Mouse (Mus musculus): ENCODE results near the gene Slc24a2.

The Slc24a2 gene

DNA sequence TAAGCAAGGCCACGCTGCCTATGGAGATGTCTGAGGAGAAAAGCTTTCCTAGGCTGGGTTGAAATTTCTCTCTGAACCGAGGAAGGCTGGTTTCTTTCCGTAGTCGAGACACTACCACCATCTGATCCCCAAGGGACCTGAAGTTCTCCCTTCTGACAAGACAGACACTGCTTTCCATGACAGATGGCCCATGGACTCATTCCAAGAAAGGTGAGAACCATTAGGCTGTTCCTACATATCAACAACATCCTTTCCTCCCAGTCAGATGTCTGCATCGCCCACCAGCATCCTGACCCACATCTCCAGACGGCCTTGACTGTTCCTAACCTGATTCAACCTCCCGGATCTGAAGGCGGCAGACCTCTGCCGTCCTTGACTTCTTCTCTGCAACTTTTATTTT is 187.0 kb downstream of the Slc24a2 start:
- no peak for DNase-seq (ENCODE audit: low read depth, low spot score)

DNA sequence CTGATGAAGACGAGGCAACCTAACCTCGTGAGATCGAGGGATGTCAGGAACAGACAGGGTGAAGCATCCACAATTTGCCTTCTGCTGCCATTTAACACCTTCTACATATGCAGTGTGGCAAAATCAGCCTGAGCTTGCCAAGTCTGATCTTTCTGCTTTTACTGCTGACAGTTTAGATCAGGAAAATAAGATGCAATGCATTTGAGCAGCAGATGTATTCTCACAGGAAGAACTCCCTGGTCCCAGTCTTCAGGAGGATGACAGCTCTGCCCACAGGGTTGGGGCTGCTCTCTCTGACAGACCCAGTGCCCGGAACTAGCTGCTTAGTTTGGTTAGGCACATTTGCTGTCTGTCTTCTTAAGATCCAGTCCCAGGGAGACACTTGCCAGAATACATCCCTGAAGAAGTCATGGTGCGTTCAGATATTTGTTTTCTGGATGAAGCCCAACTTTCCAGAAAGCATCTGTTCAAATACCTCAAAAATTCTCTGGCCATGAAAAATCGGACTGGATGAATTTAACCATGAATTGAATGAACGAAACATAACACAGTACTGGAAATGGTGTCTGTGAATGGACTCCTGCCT is 188.8 kb downstream of the Slc24a2 start:
- DNase-seq (ENCODE audit: low read depth, low spot score), result no peak

DNA sequence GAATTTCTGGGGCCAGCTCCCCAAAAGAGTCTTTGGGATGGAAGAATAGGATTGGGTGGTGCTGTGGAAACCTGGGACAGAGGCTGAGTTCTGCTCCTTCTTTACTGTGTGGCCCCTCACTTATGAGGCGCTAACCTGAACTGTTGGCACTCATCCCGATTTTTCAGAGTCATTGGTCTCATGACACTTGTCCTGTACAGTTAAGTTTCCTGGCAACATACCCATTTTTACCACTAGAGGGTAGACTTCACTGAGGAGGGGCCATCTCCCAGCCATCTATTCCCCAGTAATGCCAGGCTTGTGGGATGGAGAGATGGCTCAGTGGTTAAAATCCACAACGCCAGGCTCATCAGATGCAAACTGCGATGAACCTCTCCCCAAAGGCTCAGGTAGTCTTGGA is 192.7 kb downstream of the Slc24a2 start:
- DNase-seq (ENCODE audit: low read depth, low spot score), result no peak

DNA sequence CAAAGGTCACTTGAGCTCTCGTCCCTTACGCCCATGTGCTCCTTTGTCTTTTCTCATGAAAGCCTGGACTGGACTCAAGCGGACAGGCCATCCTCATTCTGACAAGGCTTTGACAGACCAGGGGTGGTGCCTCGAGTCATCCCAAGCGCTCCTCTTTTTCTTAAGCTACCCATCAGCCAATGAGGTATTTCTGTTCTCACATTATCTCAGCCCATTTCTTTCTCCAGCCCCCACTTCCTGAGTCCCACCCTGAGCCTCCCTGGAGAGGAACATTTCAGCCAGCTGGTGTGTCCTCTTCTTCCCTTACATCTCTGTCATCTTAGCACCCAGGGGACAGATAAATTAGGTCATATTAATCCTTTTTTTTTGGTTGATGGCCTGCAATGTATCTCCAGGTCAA is 193.8 kb downstream of the Slc24a2 start:
- no peak for DNase-seq (ENCODE audit: low read depth, low spot score)

DNA sequence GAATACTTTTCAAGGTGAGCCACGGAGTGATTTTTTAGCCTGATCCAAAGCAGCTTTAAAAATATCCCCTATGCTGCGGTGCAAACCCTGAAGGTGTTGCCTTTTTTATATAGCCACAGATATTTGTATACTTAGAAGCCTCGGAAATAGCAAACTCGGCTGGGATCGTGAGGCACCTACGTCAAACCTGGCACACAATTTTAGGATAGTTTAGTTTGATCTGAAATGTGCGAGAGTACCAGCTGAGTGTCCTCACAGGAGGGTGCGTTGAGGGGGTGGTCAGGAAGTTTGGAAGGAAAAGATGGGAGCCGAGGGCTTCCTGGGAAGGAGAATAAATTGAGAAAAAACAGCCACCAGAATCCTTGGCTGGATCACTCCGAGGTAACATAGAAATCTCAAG is 194.6 kb downstream of the Slc24a2 start:
- DNase-seq (ENCODE audit: low read depth, low spot score), result no peak

- no peak for DNase-seq (ENCODE audit: low read depth, low spot score)
Observed at GRCm38 (mm10) chr4:87032632-87033031, 197.6 kb downstream of the Slc24a2 start.

DNA sequence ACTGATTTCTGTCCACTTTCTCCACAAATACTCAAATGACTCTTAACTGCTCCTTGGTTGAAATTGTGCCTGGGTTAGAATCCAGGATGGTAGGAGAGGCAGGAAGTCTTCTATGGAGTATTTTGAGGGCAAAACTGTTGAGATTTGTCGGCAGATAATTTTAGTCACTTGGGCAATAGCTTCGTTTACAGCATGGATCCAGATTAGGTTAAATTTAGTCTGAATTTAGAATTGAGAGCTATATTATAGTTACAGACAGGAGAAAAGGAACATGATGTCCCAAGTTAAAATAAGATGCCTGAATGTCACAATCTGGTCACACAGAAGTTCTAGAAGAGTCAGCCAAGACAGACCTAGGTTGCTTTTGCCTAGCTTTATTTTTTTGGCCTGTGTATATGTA is 199.2 kb downstream of the Slc24a2 start:
- DNase-seq (ENCODE audit: low read depth, low spot score), result no peak

GRCm38 (mm10) chr4:87026311-87027151 is 203.7 kb downstream of the Slc24a2 start:
- DNase-seq (ENCODE audit: low read depth, low spot score), result no peak

- no peak for DNase-seq (ENCODE audit: low read depth, low spot score)
Observed at GRCm38 (mm10) chr4:87024556-87024955, 205.7 kb downstream of the Slc24a2 start.

DNA sequence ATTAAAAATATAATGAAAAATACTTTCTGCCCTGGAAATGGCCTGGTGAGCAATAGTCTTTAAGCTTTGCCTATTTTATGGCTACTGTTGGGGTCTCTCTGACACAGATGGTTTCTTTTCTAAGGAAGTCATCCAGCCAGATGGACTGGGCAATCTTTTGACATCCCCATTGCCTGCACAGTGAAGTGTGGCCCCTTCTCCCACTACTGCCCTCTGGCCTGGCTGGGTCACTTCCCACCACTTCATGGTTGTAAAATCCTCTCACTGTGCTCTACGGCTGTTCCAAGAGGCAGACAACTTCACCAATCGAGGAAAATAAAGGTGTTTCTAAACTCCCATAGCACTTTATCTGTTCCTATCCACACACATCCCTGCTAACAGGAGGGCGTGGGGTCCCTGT is 208.7 kb downstream of the Slc24a2 start:
- DNase-seq (ENCODE audit: low read depth, low spot score), result no peak

DNA sequence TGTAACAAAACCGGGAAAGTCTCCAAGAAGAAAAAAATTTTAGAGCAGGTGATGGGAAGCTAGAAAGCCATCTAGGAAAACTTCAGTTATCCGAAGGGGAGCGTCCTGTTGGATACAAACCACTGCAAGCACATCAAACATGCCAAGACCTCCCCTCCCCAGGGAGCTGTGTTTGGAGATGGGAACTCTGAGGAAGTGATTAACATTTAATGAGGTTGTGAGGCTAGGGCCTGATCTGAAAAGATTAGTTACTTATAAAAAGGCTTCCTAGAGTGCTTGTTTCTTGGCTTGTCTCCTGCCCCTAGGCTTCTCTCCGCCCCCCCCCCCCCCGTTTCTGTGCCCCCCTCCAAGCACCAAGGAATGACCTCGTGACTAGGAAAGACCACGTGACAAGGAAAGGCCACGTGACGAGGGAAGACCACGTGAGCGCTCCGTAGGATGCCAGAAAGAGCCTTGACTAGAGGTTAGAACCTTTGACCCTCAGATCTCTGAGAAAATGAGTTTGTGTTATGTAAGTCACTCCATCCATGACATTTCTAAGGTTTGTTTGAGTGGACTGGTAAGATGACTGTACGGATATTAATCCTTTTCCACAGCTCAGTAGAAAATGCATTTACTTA is 210.7 kb downstream of the Slc24a2 start:
- no peak for DNase-seq (ENCODE audit: low read depth, low spot score)

DNA sequence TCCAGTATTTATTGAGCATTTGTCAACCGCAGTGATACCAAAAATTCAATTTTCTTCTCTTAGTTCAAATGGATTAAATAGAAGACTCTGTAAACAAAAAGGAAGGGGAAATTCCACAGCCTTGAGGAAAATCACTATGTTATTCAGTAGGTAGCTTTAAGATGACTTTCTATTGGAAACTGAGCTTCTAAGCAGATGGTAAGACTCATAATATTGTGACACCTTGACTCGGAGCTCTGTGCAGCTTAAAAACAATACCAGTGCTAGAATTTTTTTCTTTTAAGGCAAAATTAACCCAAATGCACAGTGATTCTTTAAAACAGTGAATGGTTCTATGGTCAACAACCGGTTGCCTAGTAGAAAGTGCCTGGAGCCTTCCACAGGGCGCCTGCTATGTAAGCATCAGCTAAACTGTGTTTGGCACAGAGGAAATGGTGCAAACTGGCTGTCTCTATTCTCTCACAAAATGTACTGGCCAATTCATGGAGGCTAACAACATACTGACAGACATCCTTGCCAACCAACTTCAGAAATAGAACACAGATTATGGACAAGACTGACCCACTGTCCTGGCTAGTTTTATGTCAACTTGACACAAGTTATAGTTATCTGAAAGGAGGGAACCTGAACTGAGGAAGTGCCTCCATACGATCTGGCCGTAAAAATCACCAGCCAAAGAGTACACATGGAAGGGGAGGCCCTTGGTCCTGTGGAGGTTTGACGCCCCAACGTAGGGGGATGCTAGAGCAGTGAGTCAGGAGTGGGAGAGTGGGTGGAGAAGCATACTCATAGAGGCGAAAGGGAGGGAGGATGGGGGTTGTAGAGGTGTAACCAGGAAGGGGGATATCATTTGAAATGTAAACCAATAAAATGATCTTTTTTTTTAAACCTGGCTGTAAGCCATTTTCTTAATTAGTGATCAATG is 211.9 kb downstream of the Slc24a2 start:
- DNase-seq (ENCODE audit: low read depth, low spot score), result no peak

- DNase-seq (ENCODE audit: low read depth, low spot score), result no peak
Observed at GRCm38 (mm10) chr4:87017464-87017863, 212.8 kb downstream of the Slc24a2 start.

GRCm38 (mm10) chr4:87015746-87016145 is 214.5 kb downstream of the Slc24a2 start:
- no peak for DNase-seq (ENCODE audit: low read depth, low spot score)

GRCm38 (mm10) chr4:87013721-87014620 is 216.3 kb downstream of the Slc24a2 start:
- no peak for DNase-seq (ENCODE audit: low read depth, low spot score)

DNA sequence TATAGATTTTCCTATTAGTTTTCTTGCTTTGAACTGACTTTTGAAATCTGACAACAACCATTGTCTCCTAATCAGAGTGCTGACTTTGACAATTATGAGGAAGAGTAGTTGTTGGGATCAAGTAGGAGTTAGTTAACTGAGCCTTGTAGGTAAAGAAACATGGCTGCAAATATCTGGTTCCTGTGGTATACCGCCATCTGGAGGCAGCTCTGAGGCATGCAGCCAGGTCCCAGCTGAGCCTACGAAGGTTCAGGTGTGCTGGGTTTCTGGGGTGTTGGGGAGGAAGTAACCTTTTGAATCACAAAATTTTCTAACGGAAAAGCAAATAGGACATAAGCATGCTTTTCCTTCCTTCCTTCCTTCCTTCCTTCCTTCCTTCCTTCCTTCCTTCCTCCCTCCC is 237.8 kb downstream of the Slc24a2 start:
- no peak for DNase-seq (ENCODE audit: low read depth, low spot score)

- DNase-seq (ENCODE audit: low read depth, low spot score), result no peak
Observed at GRCm38 (mm10) chr4:86989301-86989700, 241.0 kb downstream of the Slc24a2 start.

DNA sequence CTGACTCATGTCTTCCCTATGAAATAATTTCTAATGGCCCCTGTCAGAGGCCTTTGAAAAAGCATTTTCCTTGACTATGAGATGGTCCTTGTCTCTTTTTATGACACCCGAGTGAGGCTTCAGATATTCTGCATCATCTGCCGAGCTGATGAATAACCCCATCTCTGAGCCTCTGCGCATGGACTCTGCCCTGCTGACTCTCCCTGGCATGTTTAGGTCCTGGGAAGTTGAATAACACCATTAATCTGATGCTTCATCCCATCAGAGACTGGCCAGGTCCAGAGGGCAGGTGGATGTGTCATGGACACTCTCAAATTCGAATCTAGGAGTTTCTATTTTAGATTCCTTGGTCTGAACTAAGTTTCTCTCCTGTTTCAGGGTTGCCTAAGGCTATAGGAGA is 242.4 kb downstream of the Slc24a2 start:
- no peak for DNase-seq (ENCODE audit: low read depth, low spot score)

DNA sequence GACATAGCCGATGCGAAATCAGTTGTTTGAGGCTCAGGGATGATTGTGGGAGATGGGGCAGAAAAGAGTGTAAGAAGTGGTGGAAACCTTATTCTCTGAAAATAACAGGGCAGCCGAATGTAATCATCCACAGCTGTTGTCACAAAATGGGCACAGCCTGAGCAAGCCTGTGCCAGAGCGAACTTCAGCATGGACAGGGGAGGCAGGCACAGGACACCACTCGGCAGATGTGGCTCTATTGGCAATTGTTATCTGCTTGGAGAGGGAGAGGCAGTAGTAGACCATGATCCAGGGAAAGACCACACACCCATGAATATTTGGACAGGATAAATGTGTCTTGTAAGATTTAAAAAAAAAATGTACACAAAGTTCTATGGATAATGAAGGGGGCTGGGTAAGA is 253.0 kb downstream of the Slc24a2 start:
- no peak for DNase-seq (ENCODE audit: low read depth, low spot score)

DNA sequence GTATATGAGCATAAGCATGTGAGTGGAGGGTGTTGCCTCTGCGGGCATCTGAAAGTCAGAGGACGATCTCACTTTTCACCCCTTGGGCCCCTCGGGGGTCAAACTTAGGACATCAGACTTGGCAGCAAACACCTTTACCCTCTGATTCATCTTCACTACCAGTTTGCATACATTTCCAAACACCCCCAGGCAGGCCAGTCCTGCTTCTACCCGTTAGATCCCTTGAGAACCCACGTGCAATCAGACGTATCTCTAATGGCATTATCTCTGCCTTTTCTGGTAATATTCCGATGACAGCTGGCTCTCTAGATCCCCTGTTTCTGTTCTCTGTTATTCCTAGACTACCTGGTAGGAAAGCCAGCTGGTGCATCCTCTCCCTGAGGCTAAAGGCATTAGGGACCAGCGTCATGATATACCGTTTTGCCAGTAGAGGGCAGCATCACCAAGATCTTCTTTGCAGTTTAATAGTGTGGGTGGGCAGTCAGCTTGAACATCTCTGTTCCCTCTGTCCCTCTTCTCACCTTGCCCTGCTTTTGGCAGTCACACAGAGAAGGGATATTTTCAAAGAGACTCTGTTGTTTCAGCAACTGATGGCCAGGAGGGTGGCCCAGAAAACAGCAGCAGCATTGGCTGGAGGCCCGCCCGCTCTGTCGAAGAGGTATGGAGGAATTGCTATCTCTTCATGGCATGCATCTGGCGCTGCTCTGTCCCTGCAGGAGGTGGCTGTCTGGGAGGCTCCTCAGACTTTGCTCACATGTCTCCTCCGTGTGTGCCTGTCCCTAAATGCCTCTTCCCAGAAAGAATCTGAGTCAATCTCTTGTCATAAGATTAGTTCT is 272.5 kb downstream of the Slc24a2 start:
- no peak for DNase-seq (ENCODE audit: low read depth, low spot score)
